Mouse (Mus musculus) urinary bladder, postnatal 10 days (tissue): ENCODE data around the gene L3mbtl1.
"Not testable (repeated sequence)": the region's sequence is repeated elsewhere in the genome, so short reads cannot be mapped to it uniquely, and the experiment has no call there.

Source experiments
- DNase-seq: peaks from one replicate; pipeline ENCODE4 v3.0.0; 2022; ENCODE audit warnings: low spot score

The L3mbtl1 gene

GRCm38 (mm10) chr2:162943148-162943846 lies at the start of gene L3mbtl1:
TSS of gene L3mbtl1 (plus strand) at chr2:162943472.
- no peak for DNase-seq

DNA sequence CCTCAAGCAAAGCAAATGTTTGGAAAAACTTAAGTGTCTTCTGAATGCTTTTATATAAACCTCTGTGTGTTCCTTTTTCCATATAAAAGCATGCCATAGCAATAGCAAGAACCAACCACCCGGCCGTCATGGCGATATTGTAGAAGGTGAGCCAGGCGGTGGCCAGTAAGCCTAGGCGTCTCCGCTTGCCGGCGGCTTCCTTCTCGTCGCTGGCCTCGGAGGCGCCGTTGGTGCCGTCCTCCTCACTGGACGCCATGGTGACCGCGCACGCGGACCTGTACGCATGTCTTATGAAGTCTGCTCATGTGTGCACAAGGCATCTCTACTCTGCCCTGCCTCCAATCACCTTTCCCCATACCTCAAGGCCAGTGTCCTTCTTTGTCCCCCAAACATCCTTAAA lies 44.0 kb upstream of the L3mbtl1 start:
- not testable (repeated sequence) for DNase-seq

DNA sequence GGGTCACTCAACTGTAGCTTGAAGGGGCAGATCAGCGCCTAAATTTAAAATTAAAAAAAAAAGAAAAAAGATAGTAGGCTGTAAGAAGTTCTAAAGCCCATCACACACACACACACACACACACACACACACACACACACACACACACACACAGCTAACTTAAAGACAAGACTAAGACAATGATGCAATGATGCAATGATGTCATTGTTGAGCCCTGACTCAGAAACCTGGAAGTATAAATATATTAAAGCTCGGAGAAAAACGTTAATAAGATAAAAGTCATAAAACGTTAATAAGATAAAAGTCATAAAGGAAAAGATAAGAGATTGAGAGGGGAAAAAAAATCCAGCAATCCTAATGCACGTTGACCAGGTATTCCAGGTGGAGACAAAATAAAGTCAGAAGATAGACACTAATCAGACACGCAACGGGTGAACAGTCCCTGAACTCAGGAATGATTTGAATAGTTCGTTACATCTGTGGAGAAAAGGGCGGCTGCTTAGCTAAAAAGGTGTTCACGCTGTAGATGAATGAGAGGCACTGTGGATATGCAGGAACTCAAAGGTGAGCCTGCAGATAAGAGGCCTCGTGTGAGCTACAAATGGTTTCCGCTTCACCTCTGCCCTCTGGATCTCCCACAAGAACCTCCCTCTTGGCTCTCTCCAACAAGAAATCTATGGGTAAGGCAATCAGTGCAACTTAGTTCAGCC lies 43.2 kb upstream of the L3mbtl1 start:
- no peak for DNase-seq

GRCm38 (mm10) chr2:162900590-162900916 lies 42.7 kb upstream of the L3mbtl1 start:
- DNase-seq, result peak; percentile 2

- no peak for DNase-seq
Observed at GRCm38 (mm10) chr2:162905902-162906301, 37.4 kb upstream of the L3mbtl1 start.

- DNase-seq, result no peak
Observed at GRCm38 (mm10) chr2:162908052-162908491, 35.2 kb upstream of the L3mbtl1 start.

DNA sequence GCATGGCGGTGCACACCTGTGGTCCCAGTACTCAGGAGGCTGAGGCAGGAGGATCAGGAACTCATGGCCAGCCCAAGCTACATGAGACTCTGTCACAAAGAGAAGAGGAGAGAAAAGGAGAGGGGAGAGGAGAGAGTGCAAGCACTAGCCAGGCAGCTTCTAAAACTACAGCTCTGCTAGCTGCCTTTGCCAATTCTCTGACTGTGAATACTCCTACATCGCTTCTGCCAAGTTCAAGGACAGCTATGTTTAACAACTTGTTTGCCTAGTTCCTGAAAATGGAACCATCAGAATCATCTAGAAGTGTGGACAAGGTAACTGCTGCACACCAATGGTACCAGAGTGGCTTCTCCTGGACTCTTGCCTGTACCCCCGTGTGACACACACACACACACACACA lies 29.2 kb upstream of the L3mbtl1 start:
- no peak for DNase-seq

- DNase-seq, result no peak
Observed at GRCm38 (mm10) chr2:162914519-162914918, 28.8 kb upstream of the L3mbtl1 start.

GRCm38 (mm10) chr2:162919926-162920325 lies 23.3 kb upstream of the L3mbtl1 start:
- DNase-seq, result no peak

GRCm38 (mm10) chr2:162922183-162922582 lies 21.1 kb upstream of the L3mbtl1 start:
- no peak for DNase-seq

DNA sequence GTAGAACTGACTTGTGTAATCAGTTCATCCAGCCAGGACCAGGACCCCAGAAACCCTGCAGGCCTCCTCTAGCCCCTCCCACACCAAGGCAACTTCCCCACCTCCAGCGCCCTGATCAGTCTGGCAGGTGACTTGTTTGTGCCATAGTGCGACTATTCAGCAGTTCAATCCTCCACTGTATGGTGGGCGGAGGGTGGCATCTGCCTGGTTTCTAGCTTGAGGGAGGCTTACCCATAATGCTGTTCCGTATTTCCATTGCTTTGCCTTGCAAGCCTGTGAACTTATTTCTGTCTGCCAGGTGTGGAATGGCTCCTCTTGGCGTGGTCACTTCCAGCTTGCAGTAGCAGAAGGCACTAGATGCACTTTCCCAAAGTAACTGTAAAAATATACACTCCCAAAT lies 20.4 kb upstream of the L3mbtl1 start:
- DNase-seq, result no peak

GRCm38 (mm10) chr2:162924126-162924525 lies 19.1 kb upstream of the L3mbtl1 start:
- DNase-seq, result no peak

- DNase-seq, result no peak
Observed at GRCm38 (mm10) chr2:162927918-162928585, 15.2 kb upstream of the L3mbtl1 start.

DNA sequence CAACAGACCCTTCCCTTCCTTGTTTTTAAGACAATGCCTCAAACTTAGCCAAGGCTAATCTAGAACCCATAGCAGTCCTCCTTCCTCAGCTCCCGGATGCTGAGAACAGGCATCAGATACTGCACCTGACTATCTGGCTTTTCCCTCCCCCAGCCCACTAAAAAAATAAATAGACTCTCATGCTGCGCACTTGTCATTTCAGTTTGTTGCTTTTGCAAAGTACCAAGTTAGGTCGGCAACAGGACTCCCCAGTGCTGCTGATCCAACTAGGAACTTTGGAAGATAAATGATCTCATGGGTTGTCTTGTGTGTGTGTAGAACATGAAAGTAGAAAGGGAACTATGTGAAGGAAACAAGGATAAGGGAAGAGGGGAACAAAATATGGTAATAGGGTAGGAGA lies 13.6 kb upstream of the L3mbtl1 start:
- DNase-seq, result no peak

DNA sequence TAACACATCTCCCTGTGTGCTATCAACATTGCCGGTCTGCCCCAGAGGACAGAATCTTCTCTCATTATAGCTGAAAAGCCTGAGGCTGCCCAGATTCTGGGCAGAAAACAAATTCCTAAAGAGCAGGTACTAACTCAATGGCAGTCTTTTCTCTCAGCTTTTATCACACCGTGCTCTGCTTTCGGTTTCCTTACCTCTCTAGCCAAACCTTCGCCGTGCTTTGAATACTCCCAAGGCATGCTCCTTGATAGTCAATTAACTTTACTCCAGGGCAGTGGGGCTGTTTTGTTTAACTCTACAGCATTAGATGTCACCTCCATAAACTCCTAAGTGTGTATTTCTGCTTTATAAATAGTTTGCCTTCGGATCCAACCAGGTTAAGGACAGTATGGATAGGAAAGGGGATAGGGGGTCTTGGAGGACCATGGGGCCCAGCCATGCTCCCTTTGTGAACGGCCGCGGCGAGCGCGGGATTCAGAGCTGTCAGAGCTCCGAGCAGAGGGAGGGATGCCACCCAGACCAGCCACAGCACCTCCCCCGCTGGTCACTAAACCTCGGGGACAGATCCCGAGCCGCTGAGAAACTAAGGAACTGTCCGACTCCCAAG lies 12.7 kb upstream of the L3mbtl1 start:
- DNase-seq, result no peak

GRCm38 (mm10) chr2:162931123-162931673 lies 12.1 kb upstream of the L3mbtl1 start, which contains the start of gene Srsf6:
TSS of gene Srsf6 (plus strand) at chr2:162931528.
- DNase-seq, result peak; percentile 57

DNA sequence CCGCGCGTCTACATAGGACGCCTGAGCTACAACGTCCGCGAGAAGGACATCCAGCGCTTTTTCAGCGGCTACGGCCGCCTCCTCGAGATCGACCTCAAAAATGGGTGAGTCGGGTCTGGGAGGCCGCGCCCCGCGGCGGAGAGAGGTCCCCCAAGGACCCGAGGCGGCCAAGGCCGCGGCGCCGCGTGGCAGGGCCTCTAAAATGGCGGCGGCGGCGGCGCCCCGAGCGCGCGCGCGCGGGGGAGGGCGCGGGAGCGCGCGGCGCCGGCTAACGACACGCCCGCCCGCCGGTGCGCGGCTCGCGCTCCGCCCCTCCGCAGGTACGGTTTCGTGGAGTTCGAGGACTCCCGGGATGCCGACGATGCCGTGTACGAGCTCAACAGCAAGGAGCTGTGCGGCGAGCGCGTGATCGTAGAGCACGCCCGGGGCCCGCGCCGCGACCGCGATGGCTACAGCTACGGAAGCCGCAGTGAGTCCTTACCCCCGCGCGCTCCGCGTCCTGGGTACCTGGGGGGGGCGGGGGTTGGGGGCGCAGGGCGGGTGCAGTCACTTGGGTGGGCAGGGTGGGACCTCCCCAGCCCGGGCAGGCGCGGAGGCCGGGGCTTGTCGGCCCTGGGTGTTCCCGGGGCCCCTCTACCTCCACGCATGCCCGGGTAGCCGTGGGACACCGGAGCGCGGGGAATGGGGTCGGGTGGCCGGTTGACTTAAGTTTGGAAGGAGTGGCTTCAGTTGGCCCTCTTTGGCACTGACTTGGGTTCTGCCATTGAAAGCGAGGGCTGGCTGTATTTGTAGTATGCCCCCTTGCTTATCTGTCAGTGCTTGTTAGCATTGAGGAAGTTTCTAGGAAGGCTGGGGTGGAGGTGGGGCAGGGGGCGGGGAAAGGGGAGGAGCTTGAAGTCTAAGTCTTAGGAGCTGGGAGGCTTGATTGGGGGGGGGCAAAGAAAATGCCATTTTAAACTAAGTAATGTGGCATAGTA lies 11.3 kb upstream of the L3mbtl1 start:
- no peak for DNase-seq

DNA sequence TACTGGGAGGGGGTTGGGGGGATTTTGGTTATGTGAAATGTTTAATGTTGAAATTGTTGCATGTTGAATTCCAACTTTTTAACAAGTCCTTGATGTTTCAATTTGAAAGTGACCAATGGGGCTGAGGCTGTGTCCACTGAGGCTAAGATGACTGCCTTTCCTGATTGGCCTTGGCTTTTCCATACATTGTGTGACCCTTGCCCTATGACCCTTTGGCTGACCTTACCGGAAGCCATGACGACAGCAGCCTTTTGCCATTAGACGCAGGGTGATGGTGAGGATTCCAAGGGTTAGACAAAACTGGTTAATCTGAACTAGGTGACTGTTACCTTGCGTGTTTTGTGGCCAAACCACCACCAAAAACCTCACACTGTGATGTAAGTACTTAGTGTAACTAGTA lies 10.6 kb upstream of the L3mbtl1 start:
- DNase-seq, result no peak

DNA sequence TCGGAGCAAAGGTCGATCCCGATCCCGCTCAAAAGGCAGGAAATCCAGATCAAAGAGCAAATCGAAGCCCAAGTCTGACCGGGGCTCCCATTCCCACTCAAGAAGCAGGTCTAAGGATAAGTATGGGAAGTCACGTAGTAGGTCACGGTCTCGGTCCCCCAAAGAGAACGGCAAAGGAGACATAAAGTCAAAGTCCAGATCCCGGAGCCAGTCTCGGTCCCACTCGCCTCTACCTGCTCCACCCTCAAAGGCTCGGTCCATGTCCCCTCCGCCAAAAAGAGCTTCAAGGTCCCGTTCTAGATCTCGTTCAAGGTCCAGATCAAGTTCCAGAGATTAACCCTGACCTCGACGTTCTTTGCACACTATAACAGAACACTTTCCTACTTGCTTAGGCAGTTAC lies 8.9 kb upstream of the L3mbtl1 start:
- DNase-seq, result no peak

- no peak for DNase-seq
Observed at GRCm38 (mm10) chr2:162935700-162936099, 7.6 kb upstream of the L3mbtl1 start.

- DNase-seq, result no peak
Observed at GRCm38 (mm10) chr2:162939562-162939961, 3.7 kb upstream of the L3mbtl1 start.
